Mouse (Mus musculus) bone marrow macrophage, adult 2 months (primary cell): ENCODE measurements around the gene Mapk8ip3.

Experiments used
- CTCF ChIP-seq: IDR thresholded peaks from 2 replicates; pipeline ENCODE4 v1.5.1; 2012; ENCODE audit warnings: low read depth, mild to moderate bottlenecking, low read length, moderate library complexity
- POLR2A ChIP-seq: IDR thresholded peaks from 2 replicates; pipeline ENCODE4 v1.6.1; 2012; ENCODE audit warnings: mild to moderate bottlenecking, low read depth, low read length, borderline replicate concordance

DNA sequence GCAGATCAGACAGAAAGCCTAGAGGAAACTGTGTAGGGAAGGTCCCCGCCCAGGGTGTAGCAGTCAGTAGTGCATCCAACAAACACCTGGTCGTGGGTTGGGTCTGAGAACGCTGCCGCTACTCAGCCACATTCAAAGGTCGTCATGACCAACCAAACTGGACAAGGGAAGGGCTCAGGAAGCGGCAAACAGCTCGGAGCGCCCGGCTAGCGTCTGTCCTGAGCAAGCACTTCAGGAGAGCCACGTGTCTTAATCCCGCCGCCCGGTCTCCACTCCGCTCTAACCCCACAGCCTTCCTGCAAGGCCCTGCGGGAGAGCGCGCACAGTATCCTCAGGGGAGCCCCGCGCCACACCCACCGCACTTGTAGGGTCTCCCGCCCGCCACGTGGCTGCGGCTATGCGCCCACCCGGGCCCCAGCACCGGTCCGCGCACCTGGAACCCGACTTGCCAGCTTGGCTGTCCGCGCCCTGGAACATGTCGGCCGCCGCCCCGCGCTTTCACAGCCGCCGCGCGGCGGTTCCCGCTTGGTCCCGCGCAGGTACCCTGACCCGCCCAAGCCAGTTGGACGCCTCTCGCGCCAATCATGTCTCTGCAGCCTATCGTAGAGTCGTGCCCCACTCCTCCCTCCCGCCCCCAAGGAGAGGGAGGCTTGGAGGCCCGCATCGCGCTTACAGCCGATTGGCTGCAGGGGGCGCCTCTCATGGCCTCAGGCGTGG, 23.5 kb upstream of the Mapk8ip3 start, which contains the start of gene Jpt2:
- TF ChIP-seq CTCF (no peak), POLR2A (no peak)
